Mouse (Mus musculus) heart, postnatal 0 days (tissue): Measurements from ENCODE around the gene Nol12. TPM values are rescaled to one million over a fixed set of nuclear protein-coding genes. Genes with fewer than 3 reads are reported as not detected.

ENCODE experiments used
- ATAC-seq: fragments of 200-750 bp; cut with Nextera tagmentation; 2 replicates; pipeline ENCODE4 v1.8.0; 2017; ENCODE audit warnings: low read depth, moderate number of reproducible peaks, moderate library complexity; ENCODE audit not compliant: insufficient read depth
- DNase-seq: peaks from one replicate; pipeline ENCODE4 v3.0.0-alpha.2; 2016; ENCODE audit warnings: low spot score
- H3K27ac ChIP-seq: fragments of 300-500 bp; sonication (generic); 2 replicates; pipeline ENCODE4 v1.5.1; 2014; ENCODE audit warnings: low read depth, mild to moderate bottlenecking
- H3K27me3 ChIP-seq: fragments of 300-500 bp; sonication (generic); 2 replicates; pipeline ENCODE4 v1.6.1; 2014; ENCODE audit warnings: low read length, mixed read lengths; ENCODE audit not compliant: control insufficient read depth, insufficient read depth
- H3K36me3 ChIP-seq: fragments of 300-500 bp; sonication (generic); replicated peaks from 2 replicates; pipeline ENCODE4 v1.6.1; 2014; ENCODE audit warnings: low read length, mixed read lengths; ENCODE audit not compliant: control insufficient read depth, insufficient read depth
- H3K4me1 ChIP-seq: fragments of 300-500 bp; sonication (generic); 2 replicates; pipeline ENCODE4 v1.6.1; 2014; ENCODE audit warnings: antibody characterized with exemption; ENCODE audit not compliant: control insufficient read depth, insufficient read depth
- H3K4me2 ChIP-seq: fragments of 300-500 bp; sonication (generic); 2 replicates; pipeline ENCODE4 v1.6.1; 2014; ENCODE audit warnings: low read depth, mild to moderate bottlenecking, low read length, moderate library complexity
- H3K4me3 ChIP-seq: fragments of 300-500 bp; sonication (generic); 2 replicates; pipeline ENCODE4 v1.5.1; 2014; ENCODE audit warnings: low read depth, low read length
- H3K9ac ChIP-seq: fragments of 300-500 bp; sonication (generic); replicated peaks from 2 replicates; pipeline ENCODE4 v1.6.1; 2014; ENCODE audit warnings: low read depth, low read length, mixed read lengths
- H3K9me3 ChIP-seq: fragments of 300-500 bp; sonication (generic); replicated peaks from 2 replicates; pipeline ENCODE4 v1.6.1; 2016; ENCODE audit warnings: low read length; ENCODE audit not compliant: control insufficient read depth
- CTCF ChIP-seq: IDR thresholded peaks from 2 replicates; pipeline ENCODE4 v1.5.1; 2016; ENCODE audit warnings: antibody characterized with exemption, control low read depth, low read depth
- EP300 ChIP-seq: IDR thresholded peaks from 2 replicates; pipeline ENCODE4 v1.6.1; 2016; ENCODE audit warnings: antibody characterized with exemption, low read depth
- WGBS: fragments of 180-500 bp; shearing (Covaris S2); extraction: QIAGEN DNeasy Blood & Tissue Kit; methylation state at CpG from one replicate; pipeline ENCODE4 v1.1.7; 2014; 5-methylcytosine and 5-hydroxymethylcytosine counted together
- polyA plus RNA-seq: library from polyadenylated mRNA; unstranded; fragments of >200 nt; fragmentation: Nextera tagmentation; extraction: Ambion mirVana; gene quantifications from 2 replicates; pipeline ENCODE4 v1.2.1, GENCODE M21; 2015
- total RNA-seq: library from RNA; depleted of rRNA; stranded (reverse); fragments of >200 nt; gene quantifications from 2 replicates; pipeline ENCODE4 v1.2.3, GENCODE M21; 2014; ENCODE audit warnings: low replicate concordance

Nol12 gene
- total and polyA plus RNA-seq, 2 experiments from 2014 or later = 23.3 TPM; not detected in 1

DNA sequence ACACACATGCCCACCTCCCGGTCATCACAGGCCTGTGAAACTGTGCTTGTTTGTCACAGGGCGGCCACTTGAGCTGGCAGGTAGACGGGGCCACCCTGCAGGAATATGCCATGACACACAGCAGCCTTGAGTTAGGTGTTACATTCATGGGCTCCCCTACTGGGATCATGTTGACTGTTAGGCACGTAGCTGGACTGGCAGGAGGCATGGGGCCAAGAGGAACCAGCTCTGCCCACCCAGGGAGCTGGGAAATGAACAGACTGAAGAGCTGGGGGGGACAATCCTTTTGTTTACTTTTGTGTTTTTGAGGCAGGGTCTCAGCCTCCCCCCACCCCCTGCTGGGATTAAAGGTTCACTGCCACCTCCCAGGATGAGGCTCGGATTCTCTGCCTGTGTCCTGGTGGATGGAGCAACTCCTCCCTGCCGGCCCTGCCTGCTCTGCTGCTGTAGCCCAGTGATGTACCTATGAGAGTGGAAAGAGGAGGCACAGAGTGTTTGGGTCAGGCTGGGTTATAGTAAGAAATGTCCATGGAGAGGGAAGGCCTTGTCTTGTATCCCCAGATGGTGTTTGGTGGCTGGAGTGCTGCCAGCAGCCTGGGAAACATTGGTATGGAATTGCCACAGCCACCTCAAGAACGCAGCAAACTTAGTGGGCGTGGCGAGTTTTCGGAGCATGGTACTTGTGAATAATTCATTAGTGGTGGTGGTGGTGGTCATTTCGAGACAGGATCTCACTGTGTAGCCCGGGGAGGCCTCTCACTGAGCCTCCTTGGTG lies 18.5 kb upstream of the Nol12 start:
- 72% methylated on average over 12 of the region's 12 CpGs for WGBS
- Histone ChIP-seq H3K27ac (no peak overlapping the region), H3K4me2 (0 out of 2 replicates have a peak overlapping the region, but pooled peaks have one; percentile 15), H3K4me3 (no peak overlapping the region), H3K9ac (no peak overlapping the region), H3K36me3 (0 out of 2 replicates have a peak, but pooled peaks cover 9% of the 10 kb centered on the region), H3K27me3 (no peaks in the 10 kb centered on the region), H3K9me3 (no peaks in the 10 kb centered on the region), H3K4me1 (peaks cover 12% of the 10 kb centered on the region; the same call in 1 of the 2 replicates)
- no peak for DNase-seq
- ATAC-seq = no peak
- no peak for TF ChIP-seq EP300
- TF ChIP-seq CTCF = no peak

DNA sequence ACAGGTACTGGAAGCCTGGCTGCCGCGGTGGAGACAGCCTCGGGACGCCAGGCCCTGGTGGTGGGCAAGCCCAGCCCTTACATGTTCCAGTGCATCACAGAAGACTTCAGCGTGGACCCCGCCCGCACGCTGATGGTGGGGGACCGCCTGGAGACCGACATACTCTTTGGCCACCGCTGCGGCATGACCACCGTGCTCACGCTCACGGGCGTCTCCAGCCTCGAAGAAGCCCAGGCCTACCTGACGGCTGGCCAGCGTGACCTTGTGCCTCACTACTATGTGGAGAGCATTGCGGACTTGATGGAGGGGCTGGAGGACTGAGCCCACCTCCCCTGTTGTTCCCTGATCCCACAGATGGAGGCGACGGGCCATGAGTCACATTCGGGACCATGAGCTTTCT lies 16.6 kb upstream of the Nol12 start:
- no peak overlapping the region for H3K9ac ChIP-seq
- WGBS = 89% methylated on average over 22 of the region's 23 CpGs
- TF ChIP-seq EP300 (no peak), CTCF (no peak)

DNA sequence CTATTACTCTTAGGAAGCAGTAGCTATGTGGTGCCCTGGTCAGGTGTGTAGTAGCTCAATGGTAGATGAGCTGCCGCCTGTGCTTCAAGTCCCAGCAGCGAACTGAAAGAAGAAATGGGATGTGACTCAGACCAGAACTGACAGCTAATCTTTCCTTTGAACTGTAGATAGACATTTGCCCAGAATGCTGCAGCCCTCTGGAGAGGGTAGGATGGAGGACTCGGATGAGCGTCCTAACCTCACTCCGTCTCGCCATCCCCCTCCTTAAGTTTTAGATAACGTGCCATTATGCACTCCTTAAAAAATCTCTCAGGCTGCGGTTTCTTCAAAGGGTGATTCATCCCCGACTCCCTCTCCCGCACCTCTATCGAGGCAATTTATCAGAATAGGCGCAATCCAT lies 14.8 kb upstream of the Nol12 start:
- Histone ChIP-seq H3K4me1 (peaks cover 2% of the 10 kb centered on the region; the same call in 1 of the 2 replicates), H3K4me3 (no peak overlapping the region), H3K27me3 (no peaks in the 10 kb centered on the region), H3K9me3 (no peaks in the 10 kb centered on the region), H3K4me2 (no peak overlapping the region), H3K36me3 (0 out of 2 replicates have a peak, but pooled peaks cover 5% of the 10 kb centered on the region), H3K27ac (no peak overlapping the region), H3K9ac (no peak overlapping the region)
- TF ChIP-seq CTCF (no peak), EP300 (no peak)
- 66% methylated on average over 12 of the region's 12 CpGs for WGBS
- DNase-seq = no peak
- ATAC-seq = no peak

More for the DNA sequence above, 16.6 kb upstream of the Nol12 start:
- Histone ChIP-seq H3K9me3 (no peaks in the 10 kb centered on the region), H3K36me3 (0 out of 2 replicates have a peak, but pooled peaks cover 5% of the 10 kb centered on the region), H3K4me2 (no peak overlapping the region), H3K4me1 (peaks cover 12% of the 10 kb centered on the region; the same call in 1 of the 2 replicates), H3K27ac (no peak overlapping the region), H3K4me3 (no peak overlapping the region), H3K27me3 (no peaks in the 10 kb centered on the region)
- ATAC-seq (no peak), DNase-seq (no peak)

DNA sequence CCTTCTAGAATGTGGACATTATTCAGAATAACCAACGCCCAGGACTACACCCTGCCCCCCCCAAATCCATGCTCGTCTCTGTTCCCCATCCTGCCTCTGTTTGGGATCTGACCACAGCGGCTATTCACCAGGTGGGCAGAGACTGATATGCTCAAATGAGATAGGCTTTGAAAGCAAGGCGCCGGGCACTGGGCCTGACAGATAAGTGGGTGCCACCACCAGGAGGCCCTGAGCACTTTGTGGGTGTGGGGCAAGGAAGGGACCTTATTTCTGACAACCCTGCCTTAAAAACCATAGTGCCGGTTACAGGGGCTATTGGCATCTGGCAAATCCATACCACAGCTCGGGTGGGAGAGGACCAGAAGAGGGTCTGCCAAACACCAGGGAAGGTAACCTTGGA lies 12.0 kb upstream of the Nol12 start:
- no peak overlapping the region for H3K4me3 ChIP-seq
- DNase-seq (no peak), ATAC-seq (no peak)
- no peak overlapping the region for H3K4me2 ChIP-seq
- no peak overlapping the region for H3K27ac ChIP-seq
- no peaks in the 10 kb centered on the region for H3K27me3 ChIP-seq
- H3K4me1 ChIP-seq = peaks cover 23% of the 10 kb centered on the region
- 74% methylated on average over 7 of the region's 7 CpGs for WGBS
- no peak overlapping the region for H3K9ac ChIP-seq
- 0 out of 2 replicates have a peak, but pooled peaks cover 5% of the 10 kb centered on the region for H3K36me3 ChIP-seq
- TF ChIP-seq EP300 = no peak
- H3K9me3 ChIP-seq = no peaks in the 10 kb centered on the region

DNA sequence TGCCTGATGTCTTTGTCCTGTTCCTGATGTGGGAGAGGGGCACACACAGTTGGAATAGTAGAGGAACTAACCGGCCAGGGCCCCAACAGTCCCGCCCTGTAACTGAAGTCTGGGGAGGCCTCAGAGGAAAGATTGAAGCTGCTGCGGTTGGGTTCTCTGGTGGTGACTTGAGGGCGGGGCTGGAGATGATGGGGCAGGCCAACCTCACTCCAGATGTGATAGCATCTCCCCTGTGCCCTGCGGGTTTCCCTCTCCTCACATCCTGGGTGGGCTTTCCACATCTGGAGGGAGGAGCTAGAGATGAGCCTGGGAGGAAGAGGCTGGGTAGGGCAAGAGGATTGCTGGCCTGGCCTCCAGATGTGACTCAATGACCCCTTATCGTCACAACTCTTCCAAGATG lies 11.1 kb upstream of the Nol12 start:
- TF ChIP-seq CTCF = no peak
- no peak for TF ChIP-seq EP300
- Histone ChIP-seq H3K27ac (no peak overlapping the region), H3K4me1 (peaks cover 26% of the 10 kb centered on the region), H3K9ac (no peak overlapping the region), H3K4me2 (no peak overlapping the region), H3K4me3 (no peak overlapping the region), H3K9me3 (no peaks in the 10 kb centered on the region), H3K27me3 (no peaks in the 10 kb centered on the region), H3K36me3 (0 out of 2 replicates have a peak, but pooled peaks cover 5% of the 10 kb centered on the region)
- DNase-seq (no peak), ATAC-seq (no peak)
- 62% methylated on average over 6 of the region's 6 CpGs for WGBS
